Mouse (Mus musculus) CH12.LX (cell line): ENCODE results near the gene Sgf29.

Source experiments
- CHD2 ChIP-seq: IDR thresholded peaks from 2 replicates; pipeline ENCODE4 v1.6.1; 2011; ENCODE audit warnings: low read length, improper control_type of control experiment
- CTCF ChIP-seq, 2 experiments: IDR thresholded peaks in 1 of 2; conservative IDR thresholded peaks in 1 of 2; 2 replicates each; pipeline ENCODE4 v1.5.1; 2011 to 2012; ENCODE audit warnings: low read depth in 2 of 2, low read length in 2 of 2, improper control_type of control experiment in 1 of 2, inconsistent platforms in 1 of 2, mild to moderate bottlenecking in 1 of 2, moderate library complexity in 1 of 2
- EP300 ChIP-seq: IDR thresholded peaks from 2 replicates; pipeline ENCODE4 v1.6.1; 2011; ENCODE audit warnings: low read length, improper control_type of control experiment
- HCFC1 ChIP-seq: IDR thresholded peaks from 2 replicates; pipeline ENCODE4 v1.6.1; 2012; ENCODE audit warnings: low read depth, mild to moderate bottlenecking, inconsistent platforms, low read length, improper control_type of control experiment
- IRF4 ChIP-seq: IDR thresholded peaks from 2 replicates; pipeline ENCODE4 v1.6.1; 2014; ENCODE audit warnings: low read depth, mild to moderate bottlenecking, inconsistent platforms, low read length, improper control_type of control experiment
- MAFK ChIP-seq: IDR thresholded peaks from 2 replicates; pipeline ENCODE4 v1.6.1; 2011; ENCODE audit warnings: low read length, improper control_type of control experiment; ENCODE audit not compliant: insufficient replicate concordance
- NELFE ChIP-seq: IDR thresholded peaks from 2 replicates; pipeline ENCODE4 v1.6.1; 2011; ENCODE audit warnings: low read depth, low read length, improper control_type of control experiment
- POLR2A ChIP-seq: IDR thresholded peaks from 2 replicates; pipeline ENCODE4 v1.6.1; 2011; ENCODE audit warnings: low read depth, mild to moderate bottlenecking, improper control_type of control experiment, low read length
- SIN3A ChIP-seq: IDR thresholded peaks from 2 replicates; pipeline ENCODE4 v1.6.1; 2012; ENCODE audit warnings: low read length, improper control_type of control experiment, inconsistent platforms
- ZC3H11A ChIP-seq: IDR thresholded peaks from 2 replicates; pipeline ENCODE4 v1.6.1; 2012; ENCODE audit warnings: low read depth, mild to moderate bottlenecking, inconsistent platforms, low read length, improper control_type of control experiment

GRCm38 (mm10) chr7:126644914-126645313, 4.2 kb upstream of the Sgf29 start:
- TF ChIP-seq MAFK (no peak), CHD2 (no peak), NELFE (no peak), CTCF (conservative IDR thresholded peaks at IDR 0.05 in 1 of 2, IDR thresholded peaks at IDR 0.05 in 1 of 2; ENCODE audit: low read depth in 2 of 2, low read length in 2 of 2) (no peak), EP300 (no peak), POLR2A (no peak), SIN3A (no peak), HCFC1 (no peak), ZC3H11A (no peak), IRF4 (no peak)
